Mouse (Mus musculus) stomach, postnatal 0 days (tissue): ENCODE measurements around the gene Dst. TPM values are rescaled to one million over a fixed set of nuclear protein-coding genes. Genes with fewer than 3 reads are reported as not detected.

Source experiments
- ATAC-seq: fragments of 200-750 bp; cut with Nextera tagmentation; 2 replicates; pipeline ENCODE4 v1.8.0; 2017; ENCODE audit not compliant: low FRiP score, low TSS enrichment
- DNase-seq: peaks from one replicate; pipeline ENCODE4 v3.0.0-alpha.2; 2016; ENCODE audit warnings: low spot score
- H3K27ac ChIP-seq: fragments of 300-500 bp; sonication (generic); replicated peaks from 2 replicates; pipeline ENCODE4 v1.5.1; 2014; ENCODE audit warnings: mild to moderate bottlenecking, control low read depth
- H3K27me3 ChIP-seq: fragments of 300-500 bp; sonication (generic); 2 replicates; pipeline ENCODE4 v1.6.1; 2014; ENCODE audit warnings: low read length; ENCODE audit not compliant: control insufficient read depth, insufficient read depth
- H3K36me3 ChIP-seq: fragments of 300-500 bp; sonication (generic); 2 replicates; pipeline ENCODE4 v1.6.1; 2014; ENCODE audit warnings: low read length, mixed read lengths; ENCODE audit not compliant: control insufficient read depth, insufficient read depth
- H3K4me1 ChIP-seq: fragments of 300-500 bp; sonication (generic); replicated peaks from 2 replicates; pipeline ENCODE4 v1.6.1; 2014; ENCODE audit warnings: antibody characterized with exemption; ENCODE audit not compliant: control insufficient read depth, insufficient read depth
- H3K4me2 ChIP-seq: fragments of 300-500 bp; sonication (generic); replicated peaks from 2 replicates; pipeline ENCODE4 v1.6.1; 2014; ENCODE audit warnings: low read depth, mild to moderate bottlenecking, control low read depth, moderate library complexity
- H3K4me3 ChIP-seq: fragments of 300-500 bp; sonication (generic); 2 replicates; pipeline ENCODE4 v1.5.1; 2014; ENCODE audit warnings: low read depth, low read length, control low read depth
- H3K9ac ChIP-seq: fragments of 300-500 bp; sonication (generic); 2 replicates; pipeline ENCODE4 v1.6.1; 2014; ENCODE audit warnings: mild to moderate bottlenecking, low read length, control low read depth, mixed read lengths
- H3K9me3 ChIP-seq: fragments of 300-500 bp; sonication (generic); 2 replicates; pipeline ENCODE4 v1.6.1; 2016; ENCODE audit warnings: low read length; ENCODE audit not compliant: control insufficient read depth
- CTCF ChIP-seq: IDR thresholded peaks from 2 replicates; pipeline ENCODE4 v1.5.1; 2016; ENCODE audit warnings: antibody characterized with exemption, low read depth, mild to moderate bottlenecking, moderate library complexity
- EP300 ChIP-seq: optimal IDR thresholded peaks from 2 replicates; pipeline ENCODE3; 2016; ENCODE audit warnings: antibody characterized with exemption
- WGBS: fragments of 180-500 bp; shearing (Covaris S2); extraction: QIAGEN DNeasy Blood & Tissue Kit; methylation state at CpG from one replicate; pipeline ENCODE4 v1.1.7; 2014; 5-methylcytosine and 5-hydroxymethylcytosine counted together
- polyA plus RNA-seq: library from polyadenylated mRNA; unstranded; fragments of >200 nt; fragmentation: Nextera tagmentation; extraction: Ambion mirVana; gene quantifications from 2 replicates; pipeline ENCODE4 v1.2.1, GENCODE M21; 2015

Gene Dst
- polyA plus RNA-seq, 1 experiment from 2014 or later = 16.4 TPM

DNA sequence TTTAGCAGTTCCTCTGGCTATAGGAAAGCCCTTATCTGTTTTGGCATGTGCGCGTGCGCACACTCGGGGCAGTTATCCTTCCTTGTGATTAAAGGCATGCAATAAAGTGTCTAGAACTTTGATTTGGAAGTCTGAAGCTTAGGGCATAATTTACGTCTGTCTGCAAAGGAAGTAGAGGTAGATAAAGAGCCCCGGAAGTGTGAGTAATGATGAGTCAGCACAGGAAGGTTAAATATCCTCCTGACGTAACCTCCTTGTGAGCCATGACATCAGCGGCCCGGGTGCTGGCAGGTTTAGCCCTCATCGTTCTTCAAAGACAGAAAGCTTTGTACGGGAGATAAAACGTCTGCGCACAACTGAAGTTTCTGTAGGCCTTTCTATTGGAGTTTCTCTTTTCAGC is 343.1 kb downstream of the Dst start:
- 73% methylated on average over 13 of the region's 13 CpGs for WGBS
- Histone ChIP-seq H3K36me3 (peaks cover 33% of the 10 kb centered on the region), H3K4me1 (no peaks in the 10 kb centered on the region)

GRCm38 (mm10) chr1:34252267-34252666 is 344.2 kb downstream of the Dst start:
- no peak for TF ChIP-seq CTCF
- TF ChIP-seq EP300 = no peak
- H3K9ac ChIP-seq = no peak overlapping the region
- H3K27ac ChIP-seq = no peak overlapping the region
- DNase-seq = no peak
- no peak for ATAC-seq
- no peaks in the 10 kb centered on the region for H3K27me3 ChIP-seq
- H3K36me3 ChIP-seq = peaks cover 31% of the 10 kb centered on the region
- H3K4me3 ChIP-seq = no peak overlapping the region
- no peaks in the 10 kb centered on the region for H3K9me3 ChIP-seq
- no peaks in the 10 kb centered on the region for H3K4me1 ChIP-seq
- WGBS = 69% methylated on average over 8 of the region's 8 CpGs
- H3K4me2 ChIP-seq = no peak overlapping the region

More for the DNA sequence above, 343.1 kb downstream of the Dst start:
- Histone ChIP-seq H3K9ac (no peak overlapping the region), H3K27me3 (no peaks in the 10 kb centered on the region), H3K4me2 (no peak overlapping the region), H3K9me3 (no peaks in the 10 kb centered on the region), H3K4me3 (no peak overlapping the region), H3K27ac (no peak overlapping the region)
- TF ChIP-seq CTCF (no peak), EP300 (no peak)
- DNase-seq = no peak
- ATAC-seq = 0 out of 2 replicates have a peak, but pooled peaks have one; percentile 56

DNA sequence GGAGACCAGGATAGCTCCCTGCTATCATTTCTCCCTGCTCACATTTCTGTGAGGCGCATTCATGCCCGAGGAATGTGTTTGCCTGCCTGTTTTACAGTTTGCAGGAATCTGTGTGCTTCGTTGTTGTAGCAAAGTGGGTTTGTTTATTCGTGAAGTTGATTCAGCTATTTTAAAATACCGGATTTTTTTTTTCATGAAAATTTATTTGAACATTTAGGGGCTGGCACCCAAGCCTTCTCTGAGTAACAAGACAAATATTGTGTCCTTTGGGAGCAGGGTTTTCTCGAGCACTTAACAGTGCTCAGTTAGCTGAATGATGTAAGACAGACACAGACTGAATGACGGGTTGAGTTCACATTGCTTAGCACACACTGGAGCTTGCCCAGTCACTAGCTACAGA is 345.9 kb downstream of the Dst start:
- no peak overlapping the region for H3K9ac ChIP-seq
- H3K27me3 ChIP-seq = no peaks in the 10 kb centered on the region
- H3K27ac ChIP-seq = no peak overlapping the region
- H3K9me3 ChIP-seq = no peaks in the 10 kb centered on the region
- TF ChIP-seq EP300 (no peak), CTCF (no peak)
- no peaks in the 10 kb centered on the region for H3K4me1 ChIP-seq
- ATAC-seq (no peak), DNase-seq (no peak)
- WGBS = 56% methylated on average over 7 of the region's 7 CpGs
- peaks cover 28% of the 10 kb centered on the region for H3K36me3 ChIP-seq
- H3K4me3 ChIP-seq = no peak overlapping the region
- no peak overlapping the region for H3K4me2 ChIP-seq

GRCm38 (mm10) chr1:34259898-34260297 is 351.9 kb downstream of the Dst start:
- Histone ChIP-seq H3K9me3 (no peaks in the 10 kb centered on the region), H3K27ac (no peak overlapping the region), H3K36me3 (peaks cover 19% of the 10 kb centered on the region), H3K4me2 (no peak overlapping the region), H3K27me3 (no peaks in the 10 kb centered on the region), H3K4me3 (no peak overlapping the region), H3K9ac (no peak overlapping the region), H3K4me1 (no peaks in the 10 kb centered on the region)
- DNase-seq = no peak
- 82% methylated on average over 8 of the region's 8 CpGs for whole genome bisulfite sequencing
- ATAC-seq = no peak
- TF ChIP-seq CTCF (no peak), EP300 (no peak)

GRCm38 (mm10) chr1:34261011-34261410 is 353.0 kb downstream of the Dst start:
- no peaks in the 10 kb centered on the region for H3K27me3 ChIP-seq
- no peak overlapping the region for H3K4me2 ChIP-seq
- H3K27ac ChIP-seq = no peak overlapping the region
- H3K9ac ChIP-seq = no peak overlapping the region
- DNase-seq (no peak), ATAC-seq (peak; percentile 53; the same call in 1 of the 2 replicates)
- no peak for TF ChIP-seq CTCF
- no peak overlapping the region for H3K4me3 ChIP-seq
- 65% methylated on average over 12 of the region's 12 CpGs for WGBS
- no peaks in the 10 kb centered on the region for H3K4me1 ChIP-seq
- H3K36me3 ChIP-seq = peaks cover 25% of the 10 kb centered on the region
- no peaks in the 10 kb centered on the region for H3K9me3 ChIP-seq

DNA sequence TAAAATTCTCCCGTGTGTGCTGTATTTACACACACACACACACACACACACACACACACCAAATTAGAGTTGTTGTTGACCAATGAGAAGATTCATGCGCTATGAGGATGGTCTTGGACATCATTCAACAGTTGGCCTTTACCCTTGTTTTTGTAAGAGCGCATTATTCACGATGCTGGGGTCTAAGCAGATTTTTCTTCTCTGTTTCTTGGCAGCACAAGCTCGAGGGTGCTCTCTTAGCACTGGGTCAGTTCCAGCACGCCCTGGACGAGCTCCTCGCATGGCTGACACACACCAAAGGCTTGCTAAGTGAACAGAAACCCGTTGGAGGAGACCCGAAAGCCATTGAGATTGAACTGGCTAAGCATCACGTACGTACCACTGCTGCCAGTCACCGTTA is 360.5 kb downstream of the Dst start:
- H3K27me3 ChIP-seq = no peaks in the 10 kb centered on the region
- DNase-seq (no peak), ATAC-seq (0 out of 2 replicates have a peak, but pooled peaks have one; percentile 35)
- no peak overlapping the region for H3K9ac ChIP-seq
- 61% methylated on average over 13 of the region's 13 CpGs for WGBS
- TF ChIP-seq CTCF (no peak), EP300 (no peak)
- no peak overlapping the region for H3K4me2 ChIP-seq
- H3K27ac ChIP-seq = no peak overlapping the region
- H3K4me3 ChIP-seq = no peak overlapping the region
- H3K4me1 ChIP-seq = no peaks in the 10 kb centered on the region
- H3K9me3 ChIP-seq = no peaks in the 10 kb centered on the region
- peaks cover 27% of the 10 kb centered on the region for H3K36me3 ChIP-seq

- H3K4me2 ChIP-seq = no peak overlapping the region
- no peak overlapping the region for H3K27ac ChIP-seq
- H3K4me3 ChIP-seq = no peak overlapping the region
- ATAC-seq = no peak
- no peak for DNase-seq
- no peaks in the 10 kb centered on the region for H3K27me3 ChIP-seq
- no peaks in the 10 kb centered on the region for H3K4me1 ChIP-seq
- no peak for TF ChIP-seq CTCF
- TF ChIP-seq EP300 = no peak
- H3K9ac ChIP-seq = no peak overlapping the region
- peaks cover 24% of the 10 kb centered on the region for H3K36me3 ChIP-seq
- WGBS = 73% methylated on average over 11 of the region's 11 CpGs
- H3K9me3 ChIP-seq = no peaks in the 10 kb centered on the region
Observed at GRCm38 (mm10) chr1:34269578-34269977, 361.6 kb downstream of the Dst start.
